Mouse (Mus musculus) lung, postnatal 0 days (tissue): ENCODE measurements at regions not wholly inside any gene's neighbourhood (a gene's known extent, or its start where the extent isn't known, plus 50 kb on each side); places are given as distances from the start of the nearest gene placed in this dataset.

Source experiments
- ATAC-seq: fragments of 200-750 bp; cut with Nextera tagmentation; 2 replicates; pipeline ENCODE4 v1.8.0; 2017; ENCODE audit warnings: moderate library complexity
- DNase-seq: peaks from one replicate; pipeline ENCODE4 v3.0.0-alpha.2; 2016; ENCODE audit warnings: low spot score
- H3K27ac ChIP-seq: fragments of 300-500 bp; sonication (generic); 2 replicates; pipeline ENCODE4 v1.5.1; 2014; ENCODE audit warnings: antibody characterized with exemption, mild to moderate bottlenecking, low read length, mixed read lengths
- H3K27me3 ChIP-seq: fragments of 300-500 bp; sonication (generic); replicated peaks from 2 replicates; pipeline ENCODE4 v1.6.1; 2014; ENCODE audit warnings: low read length, mixed read lengths; ENCODE audit not compliant: insufficient read depth
- H3K36me3 ChIP-seq: fragments of 300-500 bp; sonication (generic); 2 replicates; pipeline ENCODE4 v1.6.1; 2014; ENCODE audit warnings: low read length, mixed read lengths; ENCODE audit not compliant: insufficient read depth
- H3K4me1 ChIP-seq: fragments of 300-500 bp; sonication (generic); 2 replicates; pipeline ENCODE4 v1.6.1; 2014; ENCODE audit warnings: antibody characterized with exemption, low read depth, low read length, mixed read lengths; ENCODE audit not compliant: insufficient read depth
- H3K4me2 ChIP-seq: fragments of 300-500 bp; sonication (generic); replicated peaks from 2 replicates; pipeline ENCODE4 v1.6.1; 2014; ENCODE audit warnings: low read depth, mild to moderate bottlenecking, low read length, moderate library complexity, mixed read lengths
- H3K4me3 ChIP-seq: fragments of 300-500 bp; sonication (generic); 2 replicates; pipeline ENCODE4 v1.5.1; 2014; ENCODE audit warnings: low read depth, low read length
- H3K9ac ChIP-seq: fragments of 300-500 bp; sonication (generic); replicated peaks from 2 replicates; pipeline ENCODE4 v1.6.1; 2014; ENCODE audit warnings: low read depth, mild to moderate bottlenecking
- H3K9me3 ChIP-seq: fragments of 300-500 bp; sonication (generic); 2 replicates; pipeline ENCODE4 v1.6.1; 2016; ENCODE audit warnings: low read length, mixed read lengths
- CTCF ChIP-seq: IDR thresholded peaks from 2 replicates; pipeline ENCODE4 v1.5.1; 2016; ENCODE audit warnings: antibody characterized with exemption, mild to moderate bottlenecking
- EP300 ChIP-seq: IDR thresholded peaks from 2 replicates; pipeline ENCODE4 v1.6.1; 2016; ENCODE audit warnings: antibody characterized with exemption, mild to moderate bottlenecking, control low read depth
- WGBS: fragments of 180-500 bp; shearing (Covaris S2); extraction: QIAGEN DNeasy Blood & Tissue Kit; methylation state at CpG from one replicate; pipeline ENCODE4 v1.1.7; 2014; 5-methylcytosine and 5-hydroxymethylcytosine counted together

DNA sequence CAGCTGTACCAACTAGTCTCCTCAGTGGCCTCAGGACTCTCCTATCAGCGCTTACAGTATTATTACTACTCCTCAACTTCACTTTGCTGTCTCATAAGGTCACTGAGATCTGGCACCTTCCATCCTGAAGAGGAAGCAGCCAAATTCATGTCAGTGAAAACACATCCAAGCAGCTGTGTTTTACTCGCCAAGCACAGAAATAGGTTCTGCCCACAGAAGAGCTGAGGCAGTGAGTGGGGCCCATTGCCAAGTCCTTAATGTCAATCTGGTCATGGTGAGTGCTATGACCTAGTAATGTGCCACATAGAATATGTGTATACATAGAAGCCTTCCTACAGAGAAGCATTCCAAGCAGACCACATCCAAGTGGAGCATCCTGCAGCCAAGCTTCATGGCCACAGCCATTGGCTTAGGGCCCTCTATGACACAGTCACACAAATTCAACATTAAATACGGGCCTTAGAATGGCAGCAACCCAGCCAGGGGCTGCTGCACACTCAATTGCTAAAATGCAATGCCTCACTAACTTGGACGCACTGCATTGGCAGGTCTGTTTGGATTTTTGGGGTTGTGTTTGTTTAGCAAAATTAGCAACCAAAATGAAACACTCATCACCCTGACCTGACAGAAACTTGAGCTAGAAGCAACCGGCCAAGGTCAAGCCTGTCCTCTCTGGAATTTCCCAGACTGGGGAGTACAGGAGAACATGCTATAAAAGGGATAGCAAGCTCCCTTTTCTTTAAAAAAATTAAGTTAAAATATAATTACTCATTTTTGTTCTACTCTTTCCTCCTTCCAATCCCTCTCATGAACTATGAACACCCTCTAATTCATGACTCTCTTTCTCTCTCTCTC is 195.7 kb upstream of the Vstm2b start:
- H3K9ac ChIP-seq, result no peak overlapping the region
- H3K27ac ChIP-seq, result no peak overlapping the region
- WGBS, result 56% methylated on average over 5 of the region's 5 CpGs
- no peaks in the 10 kb centered on the region for H3K4me1 ChIP-seq
- no peak for TF ChIP-seq CTCF
- no peak for TF ChIP-seq EP300
- H3K27me3 ChIP-seq, result no peaks in the 10 kb centered on the region
- no peaks in the 10 kb centered on the region for H3K9me3 ChIP-seq
- H3K36me3 ChIP-seq, result no peaks in the 10 kb centered on the region
- no peak overlapping the region for H3K4me3 ChIP-seq
- no peak overlapping the region for H3K4me2 ChIP-seq
- ATAC-seq (no peak), DNase-seq (no peak)

DNA sequence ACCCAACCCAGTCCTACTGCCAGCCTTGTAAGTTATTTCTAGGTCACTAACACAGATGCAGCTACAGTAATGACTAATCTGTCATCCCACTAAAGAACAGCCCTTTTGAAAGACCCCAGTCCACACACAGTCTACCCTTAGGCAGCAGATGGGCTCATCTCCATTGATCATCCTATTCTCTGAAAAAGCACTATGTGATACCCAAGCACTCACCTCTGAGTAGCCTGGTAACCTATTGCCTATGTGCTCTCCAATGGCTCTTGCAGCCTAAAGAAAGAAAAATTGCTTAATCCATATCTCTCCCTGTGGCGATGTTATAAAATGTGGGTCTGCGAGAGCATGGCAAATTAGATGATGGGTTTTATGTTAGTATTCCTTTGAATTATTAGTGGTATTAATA is 189.9 kb upstream of the Vstm2b start:
- no peak overlapping the region for H3K27ac ChIP-seq
- no peak overlapping the region for H3K9ac ChIP-seq
- ATAC-seq (no peak), DNase-seq (no peak)
- no peak overlapping the region for H3K4me2 ChIP-seq
- WGBS, result 88% methylated on average over 2 of the region's 2 CpGs
- H3K4me3 ChIP-seq, result no peak overlapping the region
- H3K4me1 ChIP-seq, result no peaks in the 10 kb centered on the region
- no peaks in the 10 kb centered on the region for H3K36me3 ChIP-seq
- no peaks in the 10 kb centered on the region for H3K27me3 ChIP-seq
- H3K9me3 ChIP-seq, result no peaks in the 10 kb centered on the region
- no peak for TF ChIP-seq CTCF
- no peak for TF ChIP-seq EP300

DNA sequence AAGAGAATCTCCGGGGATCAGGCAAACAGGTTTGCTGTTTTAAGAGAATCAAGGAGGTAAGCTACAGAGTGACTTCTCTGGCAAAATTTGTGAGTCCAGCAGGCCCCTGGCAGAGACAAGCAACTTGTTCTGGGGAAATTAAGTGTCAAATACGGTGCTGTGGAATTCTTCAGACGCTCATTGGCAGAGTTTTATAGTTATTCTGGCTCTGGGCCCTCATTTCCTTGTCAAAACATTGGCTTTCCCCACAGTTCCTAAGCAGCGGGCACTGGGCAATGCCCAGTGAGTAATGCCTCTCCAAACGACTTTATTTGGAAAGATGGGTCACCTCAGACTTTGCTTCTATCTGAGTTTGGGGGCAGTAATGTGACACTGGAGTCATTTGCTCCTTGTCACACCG is 180.1 kb upstream of the Vstm2b start:
- Histone ChIP-seq H3K27ac (no peak overlapping the region), H3K4me1 (no peaks in the 10 kb centered on the region), H3K36me3 (no peaks in the 10 kb centered on the region), H3K27me3 (no peaks in the 10 kb centered on the region), H3K4me3 (no peak overlapping the region), H3K4me2 (no peak overlapping the region), H3K9me3 (no peaks in the 10 kb centered on the region), H3K9ac (no peak overlapping the region)
- no peak for TF ChIP-seq EP300
- no peak for TF ChIP-seq CTCF
- ATAC-seq (no peak), DNase-seq (no peak)
- 46% methylated on average over 6 of the region's 6 CpGs for WGBS

DNA sequence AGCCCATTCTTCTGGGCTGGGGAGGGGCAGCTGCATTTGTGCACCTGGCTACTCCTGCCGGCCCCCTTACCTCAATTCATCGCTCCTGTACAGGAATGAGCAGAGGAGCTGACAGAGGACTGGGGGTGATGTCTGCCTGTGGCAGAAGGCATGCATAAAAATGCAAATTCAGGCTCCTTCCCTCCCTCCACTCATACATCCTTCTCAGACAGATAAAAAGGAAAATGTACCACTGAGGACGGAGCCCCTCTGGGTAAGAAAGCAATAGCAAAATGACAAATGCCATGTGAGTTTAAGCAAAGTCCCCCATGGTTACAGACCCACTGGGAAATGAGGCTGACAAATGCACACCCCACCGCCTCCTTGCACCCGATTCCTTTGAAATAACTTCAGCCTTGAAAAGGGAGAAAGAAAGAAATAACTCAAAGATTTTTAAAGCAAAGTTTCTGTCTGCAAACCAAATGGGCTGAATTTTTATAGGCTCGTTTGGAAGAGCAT is 161.1 kb upstream of the Vstm2b start:
- no peak overlapping the region for H3K4me3 ChIP-seq
- DNase-seq (no peak), ATAC-seq (no peak)
- no peak overlapping the region for H3K27ac ChIP-seq
- H3K9me3 ChIP-seq, result no peaks in the 10 kb centered on the region
- no peaks in the 10 kb centered on the region for H3K4me1 ChIP-seq
- H3K9ac ChIP-seq, result no peak overlapping the region
- no peaks in the 10 kb centered on the region for H3K27me3 ChIP-seq
- WGBS, result 54% methylated on average over 6 of the region's 6 CpGs
- no peaks in the 10 kb centered on the region for H3K36me3 ChIP-seq
- no peak overlapping the region for H3K4me2 ChIP-seq
- TF ChIP-seq EP300, result no peak
- TF ChIP-seq CTCF, result no peak

DNA sequence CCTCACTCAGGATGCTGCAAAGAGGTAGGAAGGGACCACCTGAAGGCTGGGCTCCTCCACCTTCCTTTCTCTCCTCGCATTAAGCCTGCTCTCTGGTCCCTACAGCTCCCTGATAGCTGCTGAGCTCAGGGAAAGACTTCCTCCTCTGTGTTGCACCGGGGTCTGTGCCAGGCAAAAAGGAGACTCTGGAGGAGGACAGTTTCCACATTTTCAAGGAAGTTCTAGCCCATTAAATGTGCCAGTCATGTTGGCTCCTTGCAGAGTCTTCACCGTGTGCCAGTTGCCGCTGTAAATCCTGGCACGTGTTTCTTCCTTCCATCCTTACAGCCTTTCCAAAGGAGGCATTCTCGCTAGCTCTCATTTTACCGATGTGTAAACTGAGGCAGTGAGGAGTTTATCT is 160.6 kb upstream of the Vstm2b start:
- ATAC-seq (no peak), DNase-seq (no peak)
- H3K4me2 ChIP-seq, result no peak overlapping the region
- H3K9me3 ChIP-seq, result no peaks in the 10 kb centered on the region
- H3K9ac ChIP-seq, result no peak overlapping the region
- H3K27ac ChIP-seq, result no peak overlapping the region
- no peaks in the 10 kb centered on the region for H3K36me3 ChIP-seq
- H3K4me3 ChIP-seq, result no peak overlapping the region
- WGBS, result 70% methylated on average over 7 of the region's 7 CpGs
- TF ChIP-seq EP300 (no peak), CTCF (no peak)
- H3K4me1 ChIP-seq, result no peaks in the 10 kb centered on the region
- no peaks in the 10 kb centered on the region for H3K27me3 ChIP-seq

DNA sequence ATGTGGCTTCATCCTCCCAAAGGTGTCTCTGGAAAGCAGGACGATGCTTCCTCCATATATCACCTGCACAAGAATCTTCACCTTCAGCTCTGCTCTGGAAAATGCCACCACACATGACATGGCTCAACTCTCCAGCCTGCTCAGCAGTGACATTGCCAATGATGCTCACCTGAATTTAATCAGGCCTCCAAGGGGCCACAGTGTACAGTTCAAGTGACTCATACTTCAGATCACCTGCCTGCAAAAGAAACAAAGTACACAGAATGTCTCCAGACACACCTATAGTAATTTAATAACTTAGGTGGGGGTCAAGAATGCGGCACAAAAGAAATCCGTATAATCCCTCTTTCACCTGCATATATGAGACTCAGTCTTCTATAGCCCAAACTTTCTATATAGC is 160.0 kb upstream of the Vstm2b start:
- Histone ChIP-seq H3K36me3 (no peaks in the 10 kb centered on the region), H3K9me3 (no peaks in the 10 kb centered on the region), H3K4me1 (no peaks in the 10 kb centered on the region), H3K4me2 (no peak overlapping the region), H3K9ac (no peak overlapping the region), H3K4me3 (no peak overlapping the region), H3K27me3 (no peaks in the 10 kb centered on the region), H3K27ac (no peak overlapping the region)
- 76% methylated on average over 3 of the region's 3 CpGs for WGBS
- TF ChIP-seq CTCF (no peak), EP300 (no peak)
- no peak for ATAC-seq
- DNase-seq, result no peak
